Mouse (Mus musculus): ENCODE data around the gene Lingo1.

Gene Lingo1

GRCm38 (mm10) chr9:56635121-56635497 is 161.2 kb downstream of the Lingo1 start:
- DNase-seq (ENCODE audit: low spot score): no peak

GRCm38 (mm10) chr9:56634406-56635120 is 161.7 kb downstream of the Lingo1 start:
- no peak for DNase-seq (ENCODE audit: low spot score)

- no peak for DNase-seq (ENCODE audit: low spot score)
Measured at GRCm38 (mm10) chr9:56633449-56634225, 162.6 kb downstream of the Lingo1 start.

GRCm38 (mm10) chr9:56630945-56631344 is 165.3 kb downstream of the Lingo1 start:
- no peak for DNase-seq (ENCODE audit: low spot score)

- no peak for DNase-seq (ENCODE audit: low spot score)
Measured at GRCm38 (mm10) chr9:56629674-56630397, 166.4 kb downstream of the Lingo1 start.

- DNase-seq (ENCODE audit: low spot score): no peak
Measured at GRCm38 (mm10) chr9:56627295-56627694, 169.0 kb downstream of the Lingo1 start.

GRCm38 (mm10) chr9:56624923-56625322 is 171.3 kb downstream of the Lingo1 start:
- DNase-seq (ENCODE audit: low spot score): no peak

- no peak for DNase-seq (ENCODE audit: low spot score)
Measured at GRCm38 (mm10) chr9:56623361-56623760, 172.9 kb downstream of the Lingo1 start.

- no peak for DNase-seq (ENCODE audit: low spot score)
Measured at GRCm38 (mm10) chr9:56622761-56623160, 173.5 kb downstream of the Lingo1 start.

- no peak for DNase-seq (ENCODE audit: low spot score)
Measured at GRCm38 (mm10) chr9:56620512-56621371, 175.5 kb downstream of the Lingo1 start.

- DNase-seq (ENCODE audit: low spot score): no peak
Measured at GRCm38 (mm10) chr9:56619715-56620114, 176.6 kb downstream of the Lingo1 start.

GRCm38 (mm10) chr9:56618660-56619059 is 177.6 kb downstream of the Lingo1 start:
- no peak for DNase-seq (ENCODE audit: low spot score)

- DNase-seq (ENCODE audit: low spot score): no peak
Measured at GRCm38 (mm10) chr9:56616061-56616460, 180.2 kb downstream of the Lingo1 start.

- no peak for DNase-seq (ENCODE audit: low spot score)
Measured at GRCm38 (mm10) chr9:56612798-56613183, 183.5 kb downstream of the Lingo1 start.

- no peak for DNase-seq (ENCODE audit: low spot score)
Measured at GRCm38 (mm10) chr9:56611912-56612797, 184.1 kb downstream of the Lingo1 start.

- no peak for DNase-seq (ENCODE audit: low spot score)
Measured at GRCm38 (mm10) chr9:56610955-56611354, 185.3 kb downstream of the Lingo1 start.

- no peak for DNase-seq (ENCODE audit: low spot score)
Measured at GRCm38 (mm10) chr9:56610466-56610865, 185.8 kb downstream of the Lingo1 start.

- no peak for DNase-seq (ENCODE audit: low spot score)
Measured at GRCm38 (mm10) chr9:56609486-56609885, 186.8 kb downstream of the Lingo1 start.

GRCm38 (mm10) chr9:56608691-56609351 is 187.4 kb downstream of the Lingo1 start:
- DNase-seq (ENCODE audit: low spot score): no peak

GRCm38 (mm10) chr9:56606082-56606740 is 190.1 kb downstream of the Lingo1 start:
- DNase-seq (ENCODE audit: low spot score): peak; percentile 42
